Mouse (Mus musculus): ENCODE data around the gene Gprc5d. TPM values are rescaled to one million over a fixed set of nuclear protein-coding genes. Genes with fewer than 3 reads are reported as not detected.

Gprc5d gene
- polyA plus RNA-seq, 1 experiment from 2014 or later: not detected

DNA sequence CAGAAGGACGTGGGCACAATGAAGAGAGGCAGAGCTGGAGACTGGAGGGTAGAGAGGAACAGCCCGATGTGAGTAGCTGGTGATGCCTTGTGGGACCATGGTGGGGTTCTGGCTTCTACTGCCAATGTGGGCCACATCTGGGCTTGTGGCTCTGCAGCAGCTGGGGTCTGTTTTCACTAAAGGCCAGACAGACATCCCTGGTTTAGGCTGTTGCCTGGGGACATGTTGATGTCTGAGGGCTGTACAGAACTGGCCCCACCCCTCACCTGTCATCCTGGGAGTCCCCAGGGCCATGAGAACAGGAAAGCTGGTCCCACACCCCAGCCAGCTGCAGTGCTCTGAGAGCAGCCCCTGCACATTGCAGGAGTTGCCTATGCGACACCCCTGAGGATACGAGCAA is 31.1 kb upstream of the Gprc5d start:
- Histone ChIP-seq H3K27me3 (ENCODE audit: low read depth, poor library complexity, severe bottlenecking) (no peaks in the 10 kb centered on the region; the same call in 1 of the 2 replicates), H3K4me1 (no peaks in the 10 kb centered on the region), H3K36me3 (no peaks in the 10 kb centered on the region), H3K9me3 (replicated peaks) (no peaks in the 10 kb centered on the region), H3K4me3 (no peak overlapping the region), H3K27ac (no peak overlapping the region)
- 69% methylated on average over 4 of the region's 4 CpGs for WGBS
- no peak for DNase-seq (ENCODE audit: low spot score)

DNA sequence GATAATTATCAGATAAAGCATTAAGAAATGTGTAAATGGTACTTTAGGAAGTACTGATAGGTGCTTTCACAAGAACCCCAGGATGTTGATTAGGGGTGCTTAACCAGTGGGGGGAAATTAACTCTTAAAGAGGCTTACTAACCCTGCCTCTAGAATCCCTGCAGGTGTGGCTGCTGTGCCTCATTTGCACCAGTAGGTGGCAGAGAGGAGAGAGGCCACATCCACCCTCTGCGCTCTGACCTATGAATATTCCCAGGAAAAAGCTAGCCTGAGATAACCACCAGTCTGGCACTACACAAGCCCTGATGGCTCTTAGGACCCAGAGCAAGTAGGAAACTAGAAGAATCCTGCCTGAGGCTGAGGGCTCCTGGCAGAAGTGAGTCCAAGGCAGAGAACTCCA is 30.4 kb upstream of the Gprc5d start:
- H3K27ac ChIP-seq: no peak overlapping the region
- no peaks in the 10 kb centered on the region for H3K4me1 ChIP-seq
- no peaks in the 10 kb centered on the region for H3K36me3 ChIP-seq
- WGBS: 31% methylated on average over 1 of the region's 1 CpGs
- no peaks in the 10 kb centered on the region; the same call in 1 of the 2 replicates for H3K27me3 ChIP-seq (ENCODE audit: low read depth, poor library complexity, severe bottlenecking)
- no peak overlapping the region for H3K4me3 ChIP-seq
- DNase-seq (ENCODE audit: low spot score): no peak
- H3K9me3 ChIP-seq (replicated peaks): no peaks in the 10 kb centered on the region

DNA sequence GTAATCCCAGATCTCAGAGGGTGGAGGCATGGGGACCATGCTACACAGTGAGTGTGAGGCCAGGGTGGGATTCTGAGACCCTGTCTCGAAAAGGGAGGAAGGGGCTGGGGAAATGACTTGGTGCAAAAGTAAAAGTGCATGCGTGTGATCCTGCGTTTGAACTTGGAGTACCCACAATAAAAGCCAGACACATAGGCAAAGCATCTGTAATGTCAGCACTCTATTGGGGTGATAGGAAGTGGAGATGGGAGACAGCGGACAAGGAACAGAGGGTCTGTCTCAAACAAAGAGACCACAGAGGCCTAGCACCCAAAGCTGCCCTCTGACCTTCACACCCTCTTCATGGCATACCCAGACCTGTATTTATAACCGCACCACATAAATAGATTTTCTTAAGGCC is 27.9 kb upstream of the Gprc5d start:
- H3K9me3 ChIP-seq (replicated peaks): no peaks in the 10 kb centered on the region
- no peak for DNase-seq (ENCODE audit: low spot score)
- no peaks in the 10 kb centered on the region; the same call in 1 of the 2 replicates for H3K27me3 ChIP-seq (ENCODE audit: low read depth, poor library complexity, severe bottlenecking)
- no peak overlapping the region for H3K4me3 ChIP-seq
- peaks cover 11% of the 10 kb centered on the region for H3K4me1 ChIP-seq
- H3K36me3 ChIP-seq: no peaks in the 10 kb centered on the region
- WGBS: 92% methylated on average over 5 of the region's 5 CpGs
- no peak overlapping the region for H3K27ac ChIP-seq

DNA sequence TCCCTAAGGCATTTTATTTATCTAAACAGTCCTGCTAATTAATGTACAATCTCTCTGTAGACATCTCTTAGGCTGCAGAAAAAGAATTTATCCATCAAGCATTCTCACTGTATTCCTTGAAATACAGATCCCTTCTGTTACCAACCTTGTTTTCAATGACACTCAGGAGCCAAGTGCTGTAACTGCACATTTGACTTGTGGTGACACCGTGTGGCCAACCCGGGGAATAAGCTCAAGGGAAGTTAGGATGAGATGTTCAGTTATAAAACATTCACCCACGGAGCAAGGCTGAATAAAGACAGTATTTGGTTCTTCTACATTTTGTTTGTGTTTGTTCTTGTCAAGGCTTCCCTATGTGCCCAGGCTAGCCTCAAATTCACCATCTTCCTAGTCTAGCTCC is 26.4 kb upstream of the Gprc5d start:
- DNase-seq (ENCODE audit: low spot score): no peak
- WGBS: 10% methylated on average over 3 of the region's 3 CpGs

DNA sequence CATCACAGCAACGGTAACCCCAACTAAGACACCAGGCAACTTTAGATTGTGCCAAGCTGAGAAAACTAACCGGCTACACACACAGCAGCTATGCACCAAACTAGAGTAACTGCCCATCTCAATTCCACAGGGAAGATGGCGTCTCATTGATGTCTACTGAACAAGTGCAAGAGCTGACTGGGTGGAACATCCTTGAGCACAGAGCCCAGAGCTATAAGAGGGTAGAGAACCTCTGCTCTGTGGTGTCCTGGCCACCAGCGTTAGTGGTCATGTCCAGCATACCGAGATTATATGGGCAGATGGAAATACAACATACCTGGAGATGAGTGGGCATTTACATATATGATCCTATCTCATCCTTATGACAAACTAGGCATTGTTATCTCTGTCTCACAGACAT is 25.1 kb upstream of the Gprc5d start:
- WGBS: 94% methylated on average over 5 of the region's 5 CpGs
- no peak overlapping the region for H3K4me3 ChIP-seq
- no peak for DNase-seq (ENCODE audit: low spot score)

More for the DNA sequence above, 26.4 kb upstream of the Gprc5d start:
- H3K4me1 ChIP-seq: peaks cover 14% of the 10 kb centered on the region
- H3K27ac ChIP-seq: no peak overlapping the region
- no peaks in the 10 kb centered on the region for H3K9me3 ChIP-seq (replicated peaks)
- H3K36me3 ChIP-seq: no peaks in the 10 kb centered on the region
- H3K27me3 ChIP-seq (ENCODE audit: low read depth, poor library complexity, severe bottlenecking): no peaks in the 10 kb centered on the region; the same call in 1 of the 2 replicates
- no peak overlapping the region for H3K4me3 ChIP-seq

DNA sequence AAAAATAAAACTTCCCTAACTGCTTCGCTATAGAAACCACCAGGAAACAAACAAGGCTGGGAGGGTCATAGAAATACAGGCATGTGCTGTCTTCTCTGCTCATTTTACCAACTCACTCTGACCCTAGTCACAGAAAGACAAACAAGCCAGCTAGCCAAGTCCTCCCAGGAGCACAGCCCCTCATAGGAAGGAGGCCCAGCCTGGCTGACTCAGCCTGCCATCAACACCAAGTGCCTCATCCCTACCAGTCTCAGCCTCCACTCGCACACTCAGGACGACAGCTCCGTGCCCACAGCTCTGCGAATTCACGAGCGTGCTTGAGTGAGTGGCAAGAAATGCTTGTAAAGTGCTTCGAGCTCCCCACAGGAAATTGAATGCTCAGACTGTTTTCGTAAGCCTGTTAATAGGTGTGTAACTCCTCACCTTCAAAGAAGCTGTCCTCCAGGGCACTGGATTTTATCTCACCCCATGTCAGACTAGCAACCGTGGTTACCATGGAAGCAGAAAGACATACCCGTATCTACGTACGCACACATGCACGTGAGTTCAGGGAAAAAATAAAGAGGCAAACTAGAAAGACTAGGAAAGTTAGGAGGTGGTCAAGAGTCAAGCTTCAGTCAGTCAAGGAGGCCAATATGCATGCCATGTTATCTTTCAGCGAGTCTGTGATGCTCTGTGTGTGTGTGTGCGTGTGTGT is 23.5 kb upstream of the Gprc5d start:
- no peak overlapping the region for H3K4me3 ChIP-seq
- no peaks in the 10 kb centered on the region for H3K9me3 ChIP-seq (replicated peaks)
- peaks cover 40% of the 10 kb centered on the region for H3K4me1 ChIP-seq
- no peaks in the 10 kb centered on the region for H3K27me3 ChIP-seq (ENCODE audit: low read depth, poor library complexity, severe bottlenecking)
- no peak for DNase-seq (ENCODE audit: low spot score)
- H3K27ac ChIP-seq: peak overlapping the region; percentile 54
- 71% methylated on average over 16 of the region's 16 CpGs for WGBS
- H3K36me3 ChIP-seq: no peaks in the 10 kb centered on the region

More for the DNA sequence above, 25.1 kb upstream of the Gprc5d start:
- H3K27me3 ChIP-seq (ENCODE audit: low read depth, poor library complexity, severe bottlenecking): no peaks in the 10 kb centered on the region
- H3K36me3 ChIP-seq: no peaks in the 10 kb centered on the region
- no peak overlapping the region for H3K27ac ChIP-seq
- H3K9me3 ChIP-seq (replicated peaks): no peaks in the 10 kb centered on the region
- H3K4me1 ChIP-seq: peaks cover 24% of the 10 kb centered on the region

DNA sequence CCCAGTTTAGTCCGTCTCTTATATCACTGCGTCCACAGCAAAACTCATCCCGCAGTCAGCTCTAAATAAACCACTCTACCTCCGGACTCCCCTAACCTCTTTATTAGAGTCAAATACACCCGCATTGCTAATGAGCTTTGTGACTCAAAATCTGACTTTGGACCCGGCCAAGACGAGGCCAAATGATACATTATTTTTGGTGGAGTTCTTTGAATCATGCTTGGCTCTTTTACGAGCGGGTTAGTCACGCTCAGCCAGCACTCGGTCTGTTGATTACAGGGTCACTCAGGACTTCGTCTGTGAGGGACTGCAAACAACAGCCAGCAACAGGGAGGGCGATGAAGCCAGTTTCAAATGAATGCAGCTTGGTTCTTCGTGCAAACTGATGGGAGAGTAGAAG is 20.7 kb upstream of the Gprc5d start:
- DNase-seq (ENCODE audit: low spot score): no peak
- H3K27ac ChIP-seq: no peak overlapping the region; the same call in 1 of the 2 replicates
- no peak overlapping the region for H3K4me3 ChIP-seq
- H3K9me3 ChIP-seq (replicated peaks): no peaks in the 10 kb centered on the region
- H3K36me3 ChIP-seq: no peaks in the 10 kb centered on the region
- peaks cover 53% of the 10 kb centered on the region for H3K4me1 ChIP-seq
- 73% methylated on average over 14 of the region's 14 CpGs for WGBS
- no peaks in the 10 kb centered on the region for H3K27me3 ChIP-seq (ENCODE audit: low read depth, poor library complexity, severe bottlenecking)

DNA sequence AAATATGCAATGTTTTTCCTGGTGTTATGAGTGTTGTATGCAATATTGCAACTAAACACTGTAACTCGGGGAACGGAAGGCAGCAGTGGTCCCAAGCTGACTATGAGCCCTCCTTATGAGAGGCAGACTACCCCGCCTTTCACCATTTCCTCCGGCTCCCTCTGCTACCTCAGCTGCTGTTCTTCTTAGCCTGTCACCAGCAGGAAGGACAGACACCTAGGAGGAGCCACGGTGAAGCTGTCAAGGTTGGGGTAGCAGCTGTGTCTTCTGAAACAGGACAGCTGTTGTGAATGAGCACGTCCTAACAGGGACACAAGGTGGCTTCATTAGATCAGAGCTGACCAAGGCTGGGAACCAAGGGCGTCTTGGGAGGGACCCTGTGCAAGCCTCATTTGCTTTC is 20.1 kb upstream of the Gprc5d start:
- no peak for DNase-seq (ENCODE audit: low spot score)
- H3K4me1 ChIP-seq: peaks cover 53% of the 10 kb centered on the region
- H3K27me3 ChIP-seq (ENCODE audit: low read depth, poor library complexity, severe bottlenecking): no peaks in the 10 kb centered on the region
- 0 out of 2 replicates have a peak overlapping the region, but pooled peaks have one; percentile 26 for H3K27ac ChIP-seq
- H3K9me3 ChIP-seq (replicated peaks): no peaks in the 10 kb centered on the region
- 75% methylated on average over 7 of the region's 7 CpGs for WGBS
- H3K4me3 ChIP-seq: no peak overlapping the region
- H3K36me3 ChIP-seq: no peaks in the 10 kb centered on the region

DNA sequence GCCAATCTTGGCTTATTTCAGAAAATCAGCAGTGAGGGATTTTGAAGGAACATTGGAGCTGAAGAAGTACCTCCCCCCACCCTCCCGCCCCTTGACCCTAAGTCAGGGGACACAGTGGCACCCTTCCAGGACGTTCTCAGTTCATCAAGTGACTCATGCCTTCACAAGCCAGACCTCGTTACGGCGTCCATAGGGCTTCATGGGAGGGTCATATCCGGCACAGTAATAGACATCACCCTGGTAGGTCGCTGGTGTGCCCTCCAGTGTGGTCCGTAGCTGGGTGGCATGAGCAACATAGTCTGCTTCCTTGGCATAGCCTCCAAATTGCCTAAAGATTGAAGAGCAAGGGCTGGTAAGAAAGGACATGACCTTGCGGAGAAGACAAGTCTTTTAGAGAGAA is 19.7 kb upstream of the Gprc5d start:
- 80% methylated on average over 9 of the region's 9 CpGs for WGBS
- peaks cover 53% of the 10 kb centered on the region for H3K4me1 ChIP-seq
- H3K4me3 ChIP-seq: no peak overlapping the region
- no peaks in the 10 kb centered on the region for H3K36me3 ChIP-seq
- H3K9me3 ChIP-seq (replicated peaks): no peaks in the 10 kb centered on the region
- DNase-seq (ENCODE audit: low spot score): no peak
- peak overlapping the region; percentile 26; the same call in 1 of the 2 replicates for H3K27ac ChIP-seq
- H3K27me3 ChIP-seq (ENCODE audit: low read depth, poor library complexity, severe bottlenecking): no peaks in the 10 kb centered on the region

DNA sequence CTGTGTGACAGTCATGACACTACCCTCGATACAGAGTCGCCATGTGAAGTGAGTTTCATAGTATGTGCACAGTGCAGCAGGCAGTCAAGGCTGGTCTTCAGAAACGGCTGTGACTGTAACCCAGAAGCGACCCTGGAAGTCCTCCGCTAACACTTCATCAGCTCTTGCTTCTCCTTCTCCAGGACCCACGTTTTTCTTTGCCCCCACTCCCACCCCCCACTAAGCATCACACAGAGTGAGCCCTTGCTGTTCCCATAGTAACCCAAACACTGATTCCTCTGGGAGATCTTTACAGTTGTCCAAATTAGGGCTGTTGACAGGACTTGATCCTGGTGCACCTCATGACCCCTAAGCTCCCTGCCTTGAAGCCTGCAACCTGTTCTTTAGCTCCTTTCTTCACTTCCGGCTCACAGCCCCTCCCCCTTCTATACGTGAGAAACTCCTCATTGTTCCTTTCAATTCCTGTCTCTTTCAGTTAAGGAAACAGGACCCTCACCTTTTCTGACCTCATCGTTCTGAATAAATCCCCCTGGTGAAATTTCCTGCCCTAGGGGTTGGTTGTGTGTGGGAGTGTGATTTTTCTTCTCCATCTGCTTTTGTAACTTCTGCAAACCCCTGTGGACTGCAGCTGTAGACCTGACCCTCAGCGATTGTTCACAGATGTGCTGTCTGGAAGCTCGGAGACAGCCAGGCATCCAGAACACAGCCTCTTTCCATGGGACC is 18.5 kb upstream of the Gprc5d start:
- WGBS: 30% methylated on average over 11 of the region's 11 CpGs
- Histone ChIP-seq H3K4me1 (peaks cover 49% of the 10 kb centered on the region), H3K9me3 (replicated peaks) (no peaks in the 10 kb centered on the region), H3K36me3 (no peaks in the 10 kb centered on the region), H3K4me3 (no peak overlapping the region), H3K27ac (peak overlapping the region; percentile 81), H3K27me3 (ENCODE audit: low read depth, poor library complexity, severe bottlenecking) (no peaks in the 10 kb centered on the region)
- peak; percentile 71 for DNase-seq (ENCODE audit: low spot score)

DNA sequence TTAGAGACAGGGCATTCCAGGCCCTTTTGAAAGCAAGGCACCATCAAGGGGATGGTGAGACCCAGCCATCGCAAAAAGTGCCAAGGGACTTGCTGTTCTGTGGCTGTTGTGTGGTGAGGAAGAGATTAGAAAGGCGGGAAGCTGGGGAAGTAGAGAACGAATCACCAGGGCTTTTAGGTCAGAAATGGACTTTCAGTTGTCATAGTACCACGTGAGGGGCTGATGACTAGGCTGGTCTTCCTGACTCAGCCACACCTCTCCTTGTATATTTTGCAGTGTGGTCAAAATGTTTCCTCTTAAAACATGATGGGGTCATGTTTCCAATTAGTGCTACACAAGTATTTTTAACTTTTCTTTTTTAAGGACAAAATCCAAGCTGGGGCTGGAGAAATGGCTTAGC is 17.7 kb upstream of the Gprc5d start:
- H3K9me3 ChIP-seq (replicated peaks): no peaks in the 10 kb centered on the region
- no peaks in the 10 kb centered on the region for H3K36me3 ChIP-seq
- no peaks in the 10 kb centered on the region for H3K27me3 ChIP-seq (ENCODE audit: low read depth, poor library complexity, severe bottlenecking)
- DNase-seq (ENCODE audit: low spot score): no peak
- peaks cover 40% of the 10 kb centered on the region for H3K4me1 ChIP-seq
- WGBS: 81% methylated on average over 4 of the region's 4 CpGs
- H3K27ac ChIP-seq: peak overlapping the region; percentile 81; the same call in 1 of the 2 replicates
- H3K4me3 ChIP-seq: no peak overlapping the region

DNA sequence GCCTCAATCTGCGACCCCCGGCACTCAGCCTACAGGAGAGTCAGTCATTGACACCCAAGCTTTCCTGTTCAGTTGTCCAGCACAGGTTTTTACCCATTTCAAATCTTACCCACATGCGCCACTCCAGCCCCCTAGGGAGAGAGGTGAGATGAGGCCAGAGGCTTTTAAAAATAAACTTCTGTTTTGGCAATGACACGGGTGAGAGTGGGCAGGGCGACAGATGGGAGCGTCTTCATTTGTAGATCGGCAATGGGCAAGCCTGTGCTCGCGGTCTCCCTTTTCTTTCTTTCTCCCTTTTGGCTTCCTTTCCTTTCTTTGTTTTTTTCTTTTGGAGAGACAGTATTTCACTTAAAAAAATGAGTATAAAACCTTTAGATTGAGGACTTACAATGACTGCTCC is 15.4 kb upstream of the Gprc5d start:
- H3K27me3 ChIP-seq (ENCODE audit: low read depth, poor library complexity, severe bottlenecking): no peaks in the 10 kb centered on the region
- no peaks in the 10 kb centered on the region for H3K9me3 ChIP-seq (replicated peaks)
- no peak overlapping the region for H3K27ac ChIP-seq
- WGBS: 95% methylated on average over 9 of the region's 9 CpGs
- H3K4me1 ChIP-seq: peaks cover 33% of the 10 kb centered on the region
- no peak overlapping the region for H3K4me3 ChIP-seq
- no peaks in the 10 kb centered on the region for H3K36me3 ChIP-seq
- DNase-seq (ENCODE audit: low spot score): no peak

DNA sequence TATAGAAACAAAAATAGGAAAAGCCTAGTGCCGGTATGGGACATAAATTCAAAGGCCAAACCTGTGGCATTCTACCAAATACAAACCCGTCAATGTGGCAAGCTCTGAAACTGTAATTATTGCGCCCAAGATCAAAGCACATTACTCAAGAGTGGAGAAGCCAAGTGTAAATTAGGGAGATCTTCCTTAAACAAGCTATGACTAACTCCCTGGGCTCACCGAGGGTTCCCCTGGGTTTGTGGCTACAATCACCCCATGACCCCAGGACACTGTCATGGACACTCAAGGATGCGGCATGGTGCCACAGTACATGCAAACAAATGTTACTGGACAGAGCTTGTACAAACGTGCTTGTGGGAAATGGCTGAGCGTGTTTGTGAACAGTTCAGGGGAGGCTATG is 15.0 kb upstream of the Gprc5d start:
- Histone ChIP-seq H3K4me1 (peaks cover 29% of the 10 kb centered on the region), H3K27ac (no peak overlapping the region), H3K4me3 (no peak overlapping the region), H3K36me3 (no peaks in the 10 kb centered on the region), H3K27me3 (ENCODE audit: low read depth, poor library complexity, severe bottlenecking) (no peaks in the 10 kb centered on the region), H3K9me3 (replicated peaks) (no peaks in the 10 kb centered on the region)
- DNase-seq (ENCODE audit: low spot score): no peak
- 85% methylated on average over 7 of the region's 7 CpGs for WGBS
